Mouse (Mus musculus) macrophage (primary cell): ENCODE data around the gene Pbp2. TPM values are rescaled to one million over a fixed set of nuclear protein-coding genes. Genes with fewer than 3 reads are reported as not detected.

Experiments used
- H3K27ac ChIP-seq: fragments of 350-480 bp; formaldehyde crosslinking; 2 replicates; pipeline ENCODE4 v1.9.0; 2021
- H3K36me3 ChIP-seq: fragments of 350-480 bp; formaldehyde crosslinking; 2 replicates; pipeline ENCODE4 v1.9.0; 2021; ENCODE audit errors: inconsistent target
- H3K4me3 ChIP-seq: fragments of 350-480 bp; formaldehyde crosslinking; 2 replicates; pipeline ENCODE4 v1.9.0; 2021; ENCODE audit errors: inconsistent target
- H3K79me2 ChIP-seq: fragments of 350-480 bp; formaldehyde crosslinking; 2 replicates; pipeline ENCODE4 v1.9.0; 2021; ENCODE audit errors: inconsistent target
- WGBS: methylation state at CpG from one replicate; pipeline ENCODE4 v1.1.7; 2026; ENCODE audit warnings: inconsistent platforms; ENCODE audit not compliant: missing documents; 5-methylcytosine and 5-hydroxymethylcytosine counted together
- polyA plus RNA-seq: library from polyadenylated mRNA; stranded (reverse); fragments of 250-400 nt; gene quantifications from 3 replicates; pipeline ENCODE4 v1.2.4, GENCODE M21; 2018; ENCODE audit warnings: inconsistent platforms
- total RNA-seq, 78 experiments: library from RNA; depleted of rRNA; stranded (reverse); fragments of 250-400 nt; gene quantifications; 1 replicate in 9 of 78; 2 replicates in 24 of 78; 3 replicates in 43 of 78; 4 replicates in 2 of 78; pipeline ENCODE4 v1.2.4; 2018; ENCODE audit warnings: inconsistent platforms in 56 of 78

The Pbp2 gene
- total RNA-seq (2018; cell fraction: chromatin; rRNA removed): not detected
- not detected for total RNA-seq (2018; cell fraction: cytosol; rRNA removed)
- not detected for total RNA-seq (2018; cell fraction: nucleus; rRNA removed)
- polyA plus RNA-seq: not detected in 3 replicates

- Histone ChIP-seq H3K27ac (no peak within 1 kb of the TSS), H3K4me3 (no peak within 1 kb of the TSS), H3K36me3 (no peaks in the 10 kb centered on the region), H3K79me2 (no peaks in the 10 kb centered on the region)
- 96% methylated on average over 9 of the region's 9 CpGs for WGBS
These were observed at the start of gene Pbp2 for GRCm38 (mm10) chr6:135310305-135310704. Pbp2 (minus strand) TSS chr6:135310405.

DNA sequence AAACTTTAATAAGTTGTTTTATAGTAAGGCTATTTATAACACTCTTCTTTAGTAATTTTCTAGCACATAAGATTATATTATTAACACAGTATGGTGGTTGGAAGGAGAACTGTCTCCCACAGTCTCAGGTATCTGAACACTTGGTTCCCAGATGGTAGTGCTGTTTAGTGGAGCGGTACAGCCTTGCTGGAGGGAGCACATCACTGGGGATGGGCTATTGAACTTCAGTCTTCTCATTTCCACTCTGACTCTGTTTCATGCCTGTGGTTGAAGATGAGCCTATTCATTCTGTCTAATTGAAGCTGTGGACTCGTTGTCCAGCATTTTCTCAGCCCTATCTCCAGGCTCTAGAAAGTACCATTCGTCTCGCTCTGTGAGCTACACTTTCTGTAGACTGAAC lies 44.7 kb upstream of the Pbp2 start:
- 93% methylated on average over 4 of the region's 4 CpGs for WGBS
- no peak overlapping the region for H3K4me3 ChIP-seq
- H3K36me3 ChIP-seq: no peaks in the 10 kb centered on the region
- no peaks in the 10 kb centered on the region for H3K79me2 ChIP-seq
- H3K27ac ChIP-seq: no peak overlapping the region

DNA sequence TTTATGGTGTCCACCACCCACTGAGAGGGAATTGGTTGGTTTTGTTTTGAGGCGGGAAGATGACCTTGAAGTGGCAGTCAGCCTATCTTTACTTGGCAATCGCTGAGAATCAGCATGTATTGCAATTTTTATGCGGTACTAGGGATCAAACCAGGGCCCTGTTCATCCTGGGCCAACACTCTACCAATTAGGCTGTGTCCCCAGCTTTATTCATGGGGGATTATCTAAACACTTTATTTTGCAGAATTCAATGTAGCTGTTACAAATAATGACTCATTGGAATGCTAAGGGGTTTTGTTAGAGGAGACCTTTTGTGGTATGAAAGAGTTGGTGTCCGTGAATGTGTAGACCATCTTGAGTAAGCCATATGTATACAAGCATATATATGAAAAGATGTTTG lies 42.3 kb upstream of the Pbp2 start:
- H3K27ac ChIP-seq: no peak overlapping the region
- no peaks in the 10 kb centered on the region for H3K79me2 ChIP-seq
- H3K4me3 ChIP-seq: no peak overlapping the region
- no peaks in the 10 kb centered on the region for H3K36me3 ChIP-seq
- WGBS: 96% methylated on average over 4 of the region's 4 CpGs

- 91% methylated on average over 8 of the region's 8 CpGs for WGBS
- H3K36me3 ChIP-seq: no peaks in the 10 kb centered on the region
- no peak overlapping the region for H3K4me3 ChIP-seq
- no peaks in the 10 kb centered on the region for H3K79me2 ChIP-seq
- no peak overlapping the region for H3K27ac ChIP-seq
These were observed 41.6 kb upstream of the Pbp2 start for GRCm38 (mm10) chr6:135351638-135352302.

DNA sequence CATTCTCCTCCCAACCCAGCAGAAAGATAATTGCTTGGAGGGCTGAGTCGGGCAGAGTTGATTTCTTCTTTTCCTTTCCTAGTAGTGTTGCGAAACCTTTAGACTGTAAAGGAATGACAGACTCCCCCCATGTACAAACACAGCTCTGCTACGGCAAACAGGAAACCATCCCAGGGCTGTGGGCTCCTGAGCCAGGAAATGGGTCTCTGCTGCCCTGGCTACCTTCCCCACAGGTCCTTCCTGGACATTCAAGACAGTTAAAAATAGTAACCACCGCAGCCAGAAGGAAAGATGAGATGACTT lies 30.8 kb upstream of the Pbp2 start:
- no peak overlapping the region for H3K27ac ChIP-seq

DNA sequence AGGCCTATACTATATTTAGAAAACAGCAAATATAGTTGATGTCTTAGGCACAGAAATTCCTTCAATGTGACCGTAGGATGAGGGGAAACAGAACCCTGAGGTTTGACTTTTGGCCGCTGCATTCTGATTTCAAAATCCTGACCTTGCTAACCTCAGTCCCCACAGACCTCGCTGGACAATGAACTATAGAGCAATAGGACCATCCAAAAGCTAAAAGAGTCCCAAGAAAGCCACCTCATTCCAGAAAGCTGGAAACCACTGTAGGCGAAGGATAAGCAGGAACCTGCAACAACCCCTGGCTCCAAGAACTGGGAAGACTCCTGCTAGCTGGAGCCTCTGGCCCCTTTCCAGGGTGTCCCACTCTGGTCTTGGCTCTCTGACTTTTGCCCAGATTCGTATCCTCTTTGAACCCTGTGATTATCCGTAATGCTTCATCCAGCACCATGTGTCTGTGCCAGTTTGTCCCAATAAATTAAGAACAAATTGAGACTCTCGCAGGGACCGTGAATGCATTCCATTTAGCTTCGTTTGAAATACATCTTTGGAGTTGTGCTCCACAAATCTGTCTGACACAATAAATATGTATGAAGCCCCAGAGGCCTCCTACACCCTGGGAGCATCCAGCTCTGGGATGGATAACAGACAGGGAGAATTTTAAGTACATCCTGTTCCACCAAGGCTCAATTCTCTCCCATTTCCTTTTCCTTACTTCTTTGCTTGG lies 30.3 kb upstream of the Pbp2 start:
- no peaks in the 10 kb centered on the region for H3K79me2 ChIP-seq
- H3K36me3 ChIP-seq: no peaks in the 10 kb centered on the region
- no peak overlapping the region for H3K27ac ChIP-seq
- 63% methylated on average over 9 of the region's 9 CpGs for WGBS
- no peak overlapping the region for H3K4me3 ChIP-seq

More for the DNA sequence above, 30.8 kb upstream of the Pbp2 start:
- WGBS: 3% methylated on average over 3 of the region's 4 CpGs
- Histone ChIP-seq H3K4me3 (no peak overlapping the region), H3K36me3 (no peaks in the 10 kb centered on the region), H3K79me2 (no peaks in the 10 kb centered on the region)

GRCm38 (mm10) chr6:135336376-135336775 lies 26.2 kb upstream of the Pbp2 start:
- WGBS: 96% methylated on average over 8 of the region's 8 CpGs
- Histone ChIP-seq H3K36me3 (no peaks in the 10 kb centered on the region), H3K4me3 (no peak overlapping the region), H3K27ac (no peak overlapping the region), H3K79me2 (no peaks in the 10 kb centered on the region)

GRCm38 (mm10) chr6:135333994-135334651 lies 23.9 kb upstream of the Pbp2 start:
- H3K4me3 ChIP-seq: no peak overlapping the region
- WGBS: 90% methylated on average over 5 of the region's 5 CpGs

GRCm38 (mm10) chr6:135332737-135333281 lies 22.6 kb upstream of the Pbp2 start:
- WGBS: 84% methylated on average over 10 of the region's 10 CpGs
- H3K4me3 ChIP-seq: no peak overlapping the region
- no peak overlapping the region for H3K27ac ChIP-seq
- no peaks in the 10 kb centered on the region for H3K36me3 ChIP-seq
- no peaks in the 10 kb centered on the region for H3K79me2 ChIP-seq

More at GRCm38 (mm10) chr6:135333994-135334651, 23.9 kb upstream of the Pbp2 start:
- no peaks in the 10 kb centered on the region for H3K79me2 ChIP-seq
- H3K36me3 ChIP-seq: no peaks in the 10 kb centered on the region
- no peak overlapping the region for H3K27ac ChIP-seq

- 100% methylated on average over 4 of the region's 4 CpGs for WGBS
- H3K79me2 ChIP-seq: no peaks in the 10 kb centered on the region
- H3K4me3 ChIP-seq: no peak overlapping the region
- no peak overlapping the region for H3K27ac ChIP-seq
- no peaks in the 10 kb centered on the region for H3K36me3 ChIP-seq
These were observed 21.7 kb upstream of the Pbp2 start for GRCm38 (mm10) chr6:135331916-135332315.

GRCm38 (mm10) chr6:135326847-135327246 lies 16.6 kb upstream of the Pbp2 start:
- Histone ChIP-seq H3K27ac (no peak overlapping the region), H3K4me3 (no peak overlapping the region), H3K36me3 (no peaks in the 10 kb centered on the region), H3K79me2 (no peaks in the 10 kb centered on the region)
- 94% methylated on average over 7 of the region's 7 CpGs for WGBS

DNA sequence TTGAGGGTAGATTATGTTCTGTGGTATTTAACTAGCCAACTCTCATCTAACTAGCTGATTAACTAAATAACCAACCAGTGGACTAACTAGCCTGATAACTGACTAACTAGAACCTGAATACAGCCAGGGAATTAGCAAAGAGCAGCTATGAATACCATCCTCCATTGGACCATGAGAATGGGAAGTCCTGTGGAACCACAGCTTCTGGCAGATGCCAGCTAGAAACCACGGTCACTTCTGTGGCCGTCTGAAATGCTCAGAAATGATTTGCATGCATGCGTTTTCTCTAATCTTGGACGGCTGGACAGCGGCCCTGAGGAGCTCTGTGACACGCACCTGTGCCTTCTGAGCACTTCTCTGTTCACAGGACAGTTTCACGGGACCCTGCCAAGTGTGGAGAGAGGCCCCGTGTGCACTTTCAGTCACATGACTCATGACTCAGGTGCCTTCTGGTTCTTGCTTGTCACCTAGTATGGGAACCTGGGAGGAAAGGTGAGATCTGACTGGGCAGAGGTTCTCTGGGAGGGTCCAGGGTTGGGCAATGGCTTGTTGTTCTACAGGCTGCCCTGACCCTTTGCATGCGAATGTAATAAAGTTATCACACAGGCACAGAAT lies 14.6 kb upstream of the Pbp2 start:
- no peak overlapping the region for H3K4me3 ChIP-seq
- H3K79me2 ChIP-seq: no peaks in the 10 kb centered on the region
- no peaks in the 10 kb centered on the region for H3K36me3 ChIP-seq
- WGBS: 15% methylated on average over 9 of the region's 9 CpGs
- H3K27ac ChIP-seq: peak overlapping the region; percentile 70

- peak overlapping the region; percentile 70 for H3K27ac ChIP-seq
- no peaks in the 10 kb centered on the region for H3K79me2 ChIP-seq
- H3K4me3 ChIP-seq: no peak overlapping the region
- WGBS: 4% methylated on average over 3 of the region's 3 CpGs
- no peaks in the 10 kb centered on the region for H3K36me3 ChIP-seq
These were observed 13.9 kb upstream of the Pbp2 start for GRCm38 (mm10) chr6:135324111-135324510.

- peak overlapping the region; percentile 70 for H3K27ac ChIP-seq
- H3K36me3 ChIP-seq: no peaks in the 10 kb centered on the region
- H3K4me3 ChIP-seq: no peak overlapping the region
- no peaks in the 10 kb centered on the region for H3K79me2 ChIP-seq
- WGBS: 0% methylated on average over 15 of the region's 16 CpGs
These were observed 13.2 kb upstream of the Pbp2 start for GRCm38 (mm10) chr6:135323311-135323982.
